Mouse (Mus musculus): ENCODE measurements around the gene Ms4a18.

DNA sequence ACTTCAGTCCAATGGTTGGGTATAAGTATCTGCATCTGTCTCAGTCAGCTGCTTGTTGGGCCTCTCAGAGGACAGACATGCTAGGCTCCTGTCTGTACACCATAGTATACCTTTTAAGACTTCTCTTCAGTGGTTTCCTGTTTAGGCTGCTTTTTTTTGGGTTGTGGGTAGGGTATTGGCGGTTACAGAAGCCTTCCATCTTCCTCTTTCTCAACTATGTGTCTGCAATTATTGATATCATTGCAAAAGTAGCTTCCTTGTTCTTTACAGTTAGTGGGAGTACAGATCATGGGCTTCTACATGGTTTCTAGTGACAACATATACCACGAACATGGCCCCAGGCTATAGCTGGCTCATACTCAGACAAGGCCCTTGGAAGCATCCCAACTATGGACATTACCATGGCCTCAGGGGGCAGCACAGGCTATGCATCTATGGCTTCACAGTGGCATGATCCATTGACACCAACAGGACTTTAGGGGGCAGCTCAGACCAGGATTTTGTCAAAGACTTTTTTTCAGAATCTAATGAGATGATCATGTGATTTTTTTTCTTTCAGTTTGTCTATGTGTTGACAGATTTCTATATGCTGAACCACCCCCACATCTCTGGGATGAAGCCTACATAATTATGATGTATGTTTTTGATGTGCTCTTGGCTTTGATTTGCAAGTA is 47.5 kb upstream of the Ms4a18 start:
- TF ChIP-seq POLR2A (IDR thresholded peaks at IDR 0.05; ENCODE audit: borderline replicate concordance, control insufficient read depth, low read depth, low read length): no peak
- no peak for TF ChIP-seq CTCF (IDR thresholded peaks at IDR 0.05; ENCODE audit: control insufficient read depth, insufficient read depth, low read length)
